Mouse (Mus musculus) lung, adult 2 months (tissue): ENCODE data around the gene Gm10320. TPM values are rescaled to one million over a fixed set of nuclear protein-coding genes. Genes with fewer than 3 reads are reported as not detected.

Experiments used
- DNase-seq: peaks from one replicate; pipeline ENCODE4 v3.0.0; 2022
- H3K4me1 ChIP-seq: fragments of 200-500 bp; 2 replicates; pipeline ENCODE4 v1.6.1; 2011; ENCODE audit warnings: low read length; ENCODE audit not compliant: control insufficient read depth, insufficient read depth
- H3K4me3 ChIP-seq: fragments of 200-500 bp; replicated peaks from 2 replicates; pipeline ENCODE3; 2011; ENCODE audit warnings: low read depth, mild to moderate bottlenecking, control low read depth, low read length; ENCODE audit errors: extremely low read depth
- CTCF ChIP-seq: fragments of 200-500 bp; IDR thresholded peaks from 2 replicates; pipeline ENCODE4 v1.5.1; 2011; ENCODE audit warnings: mild to moderate bottlenecking, low read length, control low read depth; ENCODE audit not compliant: insufficient read depth
- POLR2A ChIP-seq: fragments of 200-500 bp; IDR thresholded peaks from 2 replicates; pipeline ENCODE4 v1.6.1; 2011; ENCODE audit warnings: low read depth, mild to moderate bottlenecking, control low read depth, low read length, borderline replicate concordance; ENCODE audit errors: extremely low read depth
- WGBS: fragments of 180-500 bp; shearing (Covaris S2); methylation state at CpG from one replicate; pipeline ENCODE4 v1.1.7; 2018; 5-methylcytosine and 5-hydroxymethylcytosine counted together
- polyA plus RNA-seq: library from polyadenylated mRNA; depleted of rRNA; stranded (reverse); fragments of >200 nt; gene quantifications from 2 replicates; pipeline ENCODE4 v1.2.3, GENCODE M21; 2012

The Gm10320 gene
- polyA plus RNA-seq, 1 experiment, result 0.52 TPM

DNA sequence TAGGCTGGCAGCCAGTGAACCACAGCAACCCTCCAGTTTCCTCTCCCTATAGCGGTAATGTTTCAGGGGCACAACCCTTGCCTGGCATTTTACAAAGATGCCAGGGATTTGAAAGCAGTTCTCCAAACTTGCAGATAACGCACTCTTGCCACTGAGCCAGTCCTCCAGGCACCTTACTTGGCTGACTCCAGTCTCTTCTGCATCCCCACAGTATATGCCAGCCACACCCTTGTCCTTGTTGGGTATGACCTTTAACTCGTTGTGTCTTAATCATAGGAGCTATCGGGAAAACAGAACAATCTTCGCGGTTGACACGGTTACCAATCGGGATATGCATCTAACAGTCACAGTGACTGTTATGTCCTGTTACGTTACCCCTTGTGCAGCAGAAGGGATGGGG, 40.2 kb upstream of the Gm10320 start:
- Histone ChIP-seq H3K4me1 (peaks cover 2% of the 10 kb centered on the region; the same call in 1 of the 2 replicates), H3K4me3 (no peak overlapping the region)
- TF ChIP-seq POLR2A (no peak), CTCF (no peak)
- 85% methylated on average over 9 of the region's 9 CpGs for WGBS
- DNase-seq, result no peak

DNA sequence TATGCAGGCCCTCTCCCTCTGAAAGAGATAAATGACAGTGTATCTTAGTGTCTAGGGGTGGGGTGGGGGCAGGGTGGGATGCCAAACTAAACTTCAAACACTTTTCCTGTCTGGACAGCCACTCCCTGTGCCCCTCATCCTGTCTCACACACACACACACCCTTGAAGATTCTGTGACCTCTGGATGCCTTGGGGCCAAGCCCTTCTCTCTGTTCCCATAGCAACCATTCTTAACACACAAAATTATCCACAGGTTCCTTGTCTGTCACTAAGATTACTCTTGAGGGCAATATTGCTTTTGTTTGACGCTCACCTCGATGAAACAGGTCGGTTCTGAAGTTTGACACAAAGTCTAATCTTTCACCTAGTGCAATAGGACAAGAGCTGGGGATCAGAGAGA, 39.5 kb upstream of the Gm10320 start:
- Histone ChIP-seq H3K4me3 (no peak overlapping the region), H3K4me1 (peaks cover 2% of the 10 kb centered on the region; the same call in 1 of the 2 replicates)
- TF ChIP-seq POLR2A, result no peak
- no peak for TF ChIP-seq CTCF
- DNase-seq, result no peak
- 33% methylated on average over 3 of the region's 3 CpGs for WGBS

DNA sequence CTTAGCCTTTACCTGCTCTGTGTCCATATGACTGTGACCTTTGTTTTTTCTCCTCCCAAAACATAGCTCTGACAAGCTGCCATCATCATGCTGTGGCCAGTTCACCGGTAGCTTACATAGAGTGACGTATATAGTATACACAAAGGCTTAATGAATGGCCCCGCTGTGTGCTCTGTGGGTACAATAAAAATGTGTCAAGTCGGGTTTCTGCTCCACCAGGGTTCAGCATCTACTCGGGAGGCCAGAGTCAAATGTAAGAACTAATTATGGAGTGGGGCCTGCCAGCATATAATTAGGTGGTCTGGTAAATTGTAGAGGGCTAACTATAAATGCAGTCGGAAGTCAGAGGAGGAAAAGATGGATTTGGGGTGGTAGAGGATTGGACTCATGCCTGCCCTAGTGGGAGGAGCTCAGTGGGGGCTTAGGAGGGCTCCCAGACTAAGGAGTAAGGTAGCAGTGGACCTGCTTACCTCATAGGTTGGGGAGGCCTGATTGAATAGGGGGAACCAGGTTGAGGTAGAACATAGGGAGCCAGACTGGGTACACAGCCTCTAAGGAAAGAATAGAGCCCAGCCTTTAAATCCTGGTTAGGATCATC, 32.0 kb upstream of the Gm10320 start:
- Histone ChIP-seq H3K4me1 (no peaks in the 10 kb centered on the region), H3K4me3 (no peak overlapping the region)
- no peak for DNase-seq
- WGBS, result 56% methylated on average over 6 of the region's 6 CpGs
- TF ChIP-seq POLR2A (no peak), CTCF (no peak)

DNA sequence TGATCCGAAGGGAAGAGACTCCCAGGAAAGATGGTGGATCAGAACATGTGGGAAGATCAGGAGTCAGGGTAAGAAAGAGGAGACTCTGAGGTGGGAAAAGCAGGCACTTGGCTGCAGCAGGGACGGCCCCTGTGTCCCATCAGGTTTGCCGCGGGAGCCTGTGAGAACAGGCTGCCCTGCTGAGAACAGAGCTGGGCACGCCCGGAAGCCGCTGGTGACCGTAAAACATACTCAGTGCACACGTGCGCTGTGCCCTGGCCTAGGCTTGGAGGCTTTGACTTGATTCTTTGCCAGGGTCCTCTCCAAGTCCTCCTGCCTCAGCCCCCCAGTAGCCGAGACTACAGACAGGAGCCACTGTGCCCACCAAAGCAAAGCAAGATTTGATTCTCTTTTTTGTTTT, 26.5 kb upstream of the Gm10320 start:
- Histone ChIP-seq H3K4me3 (no peak overlapping the region), H3K4me1 (no peaks in the 10 kb centered on the region)
- TF ChIP-seq CTCF (no peak), POLR2A (no peak)
- 27% methylated on average over 11 of the region's 11 CpGs for WGBS
- no peak for DNase-seq

DNA sequence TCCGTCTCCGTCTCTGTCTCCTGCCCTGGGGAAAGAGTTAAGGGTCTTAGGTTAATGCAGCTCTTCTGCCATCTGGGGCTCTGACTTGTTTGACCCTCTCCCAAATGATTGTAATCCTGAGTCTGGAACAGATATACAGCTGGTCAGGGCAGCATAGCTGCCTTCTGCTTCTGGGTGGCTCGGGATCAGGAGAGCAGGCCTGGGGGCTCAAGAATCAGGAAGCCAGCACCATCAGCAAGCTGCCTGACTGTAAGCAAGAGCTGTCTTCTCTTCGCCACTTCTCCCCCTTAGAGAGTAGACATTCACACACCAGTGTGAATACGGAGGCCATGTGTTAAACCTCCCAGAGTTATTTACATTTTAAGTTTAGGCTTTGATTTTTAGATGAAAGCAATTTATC, 25.9 kb upstream of the Gm10320 start:
- Histone ChIP-seq H3K4me3 (no peak overlapping the region), H3K4me1 (no peaks in the 10 kb centered on the region)
- WGBS, result 64% methylated on average over 5 of the region's 5 CpGs
- no peak for DNase-seq
- TF ChIP-seq POLR2A (no peak), CTCF (no peak)

DNA sequence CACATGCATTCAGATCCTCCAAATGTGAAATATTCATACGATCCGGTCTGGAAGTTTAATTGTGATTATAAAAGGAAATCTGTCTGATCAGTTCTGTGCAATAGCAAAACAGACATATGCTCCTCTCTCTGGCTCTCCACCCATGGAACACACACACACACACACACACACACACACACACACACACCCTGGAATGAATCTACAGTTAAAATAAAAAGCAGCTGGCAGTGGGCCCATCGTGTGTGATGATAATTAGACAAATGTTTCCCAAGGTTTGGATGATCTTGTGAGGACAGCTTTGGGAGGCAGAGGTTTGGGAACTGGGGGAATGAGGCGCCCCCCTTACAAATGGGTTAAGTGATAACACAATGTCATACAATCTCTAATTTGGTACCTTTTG, 25.2 kb upstream of the Gm10320 start:
- Histone ChIP-seq H3K4me1 (no peaks in the 10 kb centered on the region), H3K4me3 (no peak overlapping the region)
- TF ChIP-seq CTCF, result no peak
- 72% methylated on average over 4 of the region's 4 CpGs for WGBS
- no peak for DNase-seq

DNA sequence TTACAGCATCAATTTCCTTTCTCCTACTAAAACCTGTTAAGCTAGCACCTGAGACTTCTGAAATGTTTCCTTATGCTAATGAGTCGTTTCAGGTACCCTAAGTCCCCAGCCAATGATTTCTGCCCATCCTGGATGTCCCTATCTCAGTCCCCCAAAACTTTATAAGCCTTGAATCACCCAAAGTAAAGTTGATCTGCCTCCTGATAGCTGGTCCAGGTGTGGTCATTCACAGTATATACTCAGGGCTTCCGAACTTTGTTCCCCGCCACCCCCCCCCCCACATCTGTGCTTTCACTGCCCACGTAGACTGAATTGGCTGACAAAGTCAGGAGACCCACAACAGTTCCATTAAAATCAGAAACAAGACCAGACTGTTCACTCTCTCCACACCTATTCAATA, 20.3 kb upstream of the Gm10320 start:
- Histone ChIP-seq H3K4me1 (no peaks in the 10 kb centered on the region), H3K4me3 (no peak overlapping the region)
- no peak for DNase-seq
- TF ChIP-seq POLR2A (no peak), CTCF (no peak)
- 66% methylated on average over 4 of the region's 4 CpGs for WGBS

DNA sequence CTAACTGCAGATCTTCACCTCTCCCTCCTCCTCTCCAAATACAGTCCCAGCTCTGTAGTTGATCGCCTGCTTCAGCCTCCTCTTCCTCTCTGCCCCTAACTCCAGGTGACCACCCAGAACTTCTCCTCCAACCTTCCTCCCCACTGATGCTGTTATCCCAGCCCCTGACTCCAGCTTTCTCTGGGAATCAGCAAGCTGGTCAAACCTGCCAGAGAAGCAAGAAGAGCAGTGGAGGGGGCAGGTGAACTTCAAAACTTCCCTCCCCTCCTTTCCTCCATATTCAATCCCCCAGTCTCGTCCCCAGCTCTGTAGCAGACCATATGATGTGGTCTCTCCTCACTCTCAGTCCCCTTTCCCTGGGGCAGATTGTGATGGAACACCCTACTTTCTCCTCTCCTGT, 15.9 kb upstream of the Gm10320 start:
- TF ChIP-seq CTCF, result no peak
- no peak for TF ChIP-seq POLR2A
- 44% methylated on average over 2 of the region's 2 CpGs for WGBS
- no peak overlapping the region for H3K4me3 ChIP-seq

DNA sequence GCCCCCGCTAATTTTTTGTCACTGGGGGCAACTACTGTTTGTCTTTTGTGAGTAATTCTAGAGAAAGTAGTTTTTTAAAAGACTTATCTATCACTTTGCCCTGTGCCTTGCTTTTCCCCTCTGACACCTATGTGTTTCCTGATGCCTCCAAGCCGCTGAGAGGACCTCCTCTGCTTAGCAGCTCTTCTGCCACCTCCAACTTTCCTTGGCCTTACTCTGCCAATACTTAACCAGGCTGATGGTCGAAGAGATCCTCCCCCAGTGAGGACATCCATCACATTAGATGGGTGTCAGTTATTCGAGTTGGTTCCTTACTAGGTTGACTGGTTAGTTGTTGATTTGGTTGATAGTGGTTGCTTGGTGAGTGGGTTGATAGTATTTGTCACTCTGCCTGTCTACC, 14.7 kb upstream of the Gm10320 start:
- Histone ChIP-seq H3K4me1 (peaks cover 4% of the 10 kb centered on the region; the same call in 1 of the 2 replicates), H3K4me3 (no peak overlapping the region)
- TF ChIP-seq CTCF, result no peak
- TF ChIP-seq POLR2A, result no peak
- no peak for DNase-seq
- 19% methylated on average over 4 of the region's 4 CpGs for WGBS

More for the DNA sequence above, 15.9 kb upstream of the Gm10320 start:
- H3K4me1 ChIP-seq, result peaks cover 4% of the 10 kb centered on the region; the same call in 1 of the 2 replicates
- no peak for DNase-seq

DNA sequence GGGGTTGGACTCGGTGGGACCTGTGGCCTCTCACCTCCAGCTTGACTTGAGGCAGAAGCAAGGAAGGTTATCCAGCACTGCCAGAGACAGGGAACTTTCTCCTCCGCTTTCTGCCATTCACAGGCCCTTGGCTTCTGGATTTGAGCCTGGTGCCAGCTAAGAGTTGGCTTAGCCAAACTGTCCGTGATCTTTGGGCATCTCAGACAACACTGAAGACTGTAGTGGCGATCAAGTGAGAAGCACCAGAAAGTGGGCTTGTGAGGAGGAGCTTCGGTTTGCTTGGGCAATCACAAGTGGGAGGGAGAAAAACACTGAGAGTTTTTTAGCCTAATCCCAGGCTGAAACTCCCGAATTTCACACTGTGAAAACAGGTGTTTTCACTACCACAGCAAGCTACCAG, 14.2 kb upstream of the Gm10320 start:
- WGBS, result 43% methylated on average over 6 of the region's 6 CpGs
- peaks cover 4% of the 10 kb centered on the region; the same call in 1 of the 2 replicates for H3K4me1 ChIP-seq
- TF ChIP-seq POLR2A (no peak), CTCF (no peak)
- no peak overlapping the region for H3K4me3 ChIP-seq
- DNase-seq, result no peak

DNA sequence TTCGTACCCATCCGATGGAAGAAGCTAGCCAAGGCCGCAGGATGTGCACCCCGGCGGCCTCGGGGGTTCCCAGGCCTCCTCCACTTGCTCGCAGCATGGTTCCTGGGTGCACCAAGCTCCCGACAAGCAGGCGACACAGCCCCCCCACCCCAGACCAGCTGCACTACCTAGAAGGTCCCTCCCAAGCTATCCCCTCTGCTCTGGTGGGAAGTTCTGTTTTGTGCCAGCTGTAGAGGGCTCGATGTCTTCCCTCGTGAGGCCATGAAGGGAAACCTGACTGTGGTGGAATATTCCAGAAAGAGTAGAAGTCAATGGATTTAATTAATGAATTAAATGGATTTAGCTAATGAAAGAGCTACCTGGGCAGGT, 13.7 kb upstream of the Gm10320 start:
- TF ChIP-seq POLR2A, result no peak
- no peak for TF ChIP-seq CTCF
- no peak overlapping the region for H3K4me3 ChIP-seq
- WGBS, result 21% methylated on average over 11 of the region's 11 CpGs
- H3K4me1 ChIP-seq, result peaks cover 4% of the 10 kb centered on the region; the same call in 1 of the 2 replicates
- DNase-seq, result no peak
